Mouse (Mus musculus) G1E (cell line): ENCODE measurements around the gene Bbs1.

Experiments
- CTCF ChIP-seq: IDR thresholded peaks from 2 replicates; pipeline ENCODE4 v1.5.1; 2012; ENCODE audit warnings: low read depth, low read length, inconsistent platforms, mixed read lengths
- GATA1 ChIP-seq: IDR thresholded peaks from 2 replicates; pipeline ENCODE4 v1.6.1; 2012; ENCODE audit warnings: borderline replicate concordance, low read length, inconsistent platforms, mixed read lengths
- GATA2 ChIP-seq: IDR thresholded peaks from 2 replicates; pipeline ENCODE4 v1.6.1; 2012; ENCODE audit warnings: low read depth, low read length, inconsistent platforms, borderline replicate concordance
- POLR2AphosphoS5 ChIP-seq: IDR thresholded peaks from 2 replicates; pipeline ENCODE4 v1.6.1; 2012; ENCODE audit warnings: low read depth, low read length, inconsistent platforms; ENCODE audit not compliant: insufficient replicate concordance

DNA sequence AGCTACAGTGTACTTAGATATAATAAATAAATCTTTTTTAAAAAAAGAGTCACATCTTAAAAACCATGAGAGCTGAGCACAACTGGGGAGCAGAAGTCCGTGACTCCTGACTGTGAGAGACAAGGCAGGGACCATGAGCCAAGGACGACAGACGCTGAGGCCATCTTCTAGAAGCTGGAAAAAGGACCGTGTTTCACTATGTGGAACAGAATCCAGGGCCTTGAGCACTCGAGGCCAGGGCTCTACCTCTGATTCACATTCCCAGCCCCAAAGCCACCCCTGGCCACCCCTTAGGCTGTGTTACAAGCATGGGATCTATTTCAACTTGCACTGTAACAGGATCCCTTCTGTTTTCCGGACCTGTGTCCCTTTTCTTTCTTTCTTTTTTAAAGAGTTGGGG lies 13.2 kb upstream of the Bbs1 start:
- TF ChIP-seq CTCF, result no peak
- no peak for TF ChIP-seq GATA2
- no peak for TF ChIP-seq GATA1
- TF ChIP-seq POLR2AphosphoS5, result no peak
